Mouse (Mus musculus) hindbrain, embryonic 10.5 days (tissue): ENCODE results near the gene Celsr1. TPM values are rescaled to one million over a fixed set of nuclear protein-coding genes. Genes with fewer than 3 reads are reported as not detected.
A peak's percentile ranks its signal among the peaks of the same experiment; 100 is the strongest.
"Not testable (repeated sequence)": the region's sequence is repeated elsewhere in the genome, so short reads cannot be mapped to it uniquely, and the experiment has no call there.

Experiments
- DNase-seq: peaks from one replicate; pipeline ENCODE4 v3.0.0-alpha.2; 2017; ENCODE audit warnings: low spot score
- H3K27ac ChIP-seq: fragments of 300-500 bp; sonication (generic); 2 replicates; pipeline ENCODE4 v1.5.1; 2016; ENCODE audit warnings: mild to moderate bottlenecking, moderate library complexity
- H3K27me3 ChIP-seq: fragments of 300-500 bp; sonication (generic); 2 replicates; pipeline ENCODE4 v1.6.1; 2016; ENCODE audit warnings: mild to moderate bottlenecking; ENCODE audit not compliant: poor library complexity, insufficient read depth, severe bottlenecking
- H3K36me3 ChIP-seq: fragments of 300-500 bp; sonication (generic); 2 replicates; pipeline ENCODE4 v1.6.1; 2016; ENCODE audit warnings: mild to moderate bottlenecking, moderate library complexity
- H3K4me1 ChIP-seq: fragments of 300-500 bp; sonication (generic); replicated peaks from 2 replicates; pipeline ENCODE4 v1.6.1; 2016; ENCODE audit warnings: mild to moderate bottlenecking
- H3K4me3 ChIP-seq: fragments of 300-500 bp; sonication (generic); 2 replicates; pipeline ENCODE4 v1.5.1; 2016; ENCODE audit warnings: mild to moderate bottlenecking, moderate library complexity
- H3K9me3 ChIP-seq: fragments of 300-500 bp; sonication (generic); 2 replicates; pipeline ENCODE4 v1.6.1; 2016; ENCODE audit warnings: mild to moderate bottlenecking, moderate library complexity
- WGBS: fragments of 180-500 bp; shearing (Covaris S2); methylation state at CpG from one replicate; pipeline ENCODE4 v1.1.7; 2016; 5-methylcytosine and 5-hydroxymethylcytosine counted together
- polyA plus RNA-seq: library from polyadenylated mRNA; unstranded; fragments of >200 nt; fragmentation: Nextera tagmentation; extraction: Ambion mirVana; gene quantifications from 2 replicates; pipeline ENCODE4 v1.2.1, GENCODE M21; 2016

Gene Celsr1
- polyA plus RNA-seq, 1 experiment from 2014 or later: 3.4 TPM

- WGBS: 88% methylated on average over 12 of the region's 12 CpGs
- DNase-seq: no peak
- H3K4me1 ChIP-seq: peaks cover 50% of the 10 kb centered on the region
- peaks cover under 1% of the 10 kb centered on the region for H3K36me3 ChIP-seq
- no peak overlapping the region for H3K27ac ChIP-seq
- peaks cover 14% of the 10 kb centered on the region; the same call in 1 of the 2 replicates for H3K27me3 ChIP-seq
- no peaks in the 10 kb centered on the region for H3K9me3 ChIP-seq
- peak overlapping the region; percentile 85; the same call in 1 of the 2 replicates for H3K4me3 ChIP-seq
These were observed 27.0 kb upstream of the Celsr1 start for GRCm38 (mm10) chr15:86060581-86060980.

GRCm38 (mm10) chr15:86059835-86060380 is 26.3 kb upstream of the Celsr1 start:
- no peak for DNase-seq
- H3K4me3 ChIP-seq: peak overlapping the region; percentile 85
- H3K4me1 ChIP-seq: peaks cover 50% of the 10 kb centered on the region
- peak overlapping the region; percentile 97; the same call in 1 of the 2 replicates for H3K27ac ChIP-seq
- peaks cover 14% of the 10 kb centered on the region; the same call in 1 of the 2 replicates for H3K27me3 ChIP-seq
- H3K9me3 ChIP-seq: no peaks in the 10 kb centered on the region
- 77% methylated on average over 7 of the region's 7 CpGs for WGBS
- no peaks in the 10 kb centered on the region for H3K36me3 ChIP-seq

GRCm38 (mm10) chr15:86058931-86059834 is 25.6 kb upstream of the Celsr1 start:
- DNase-seq: peak; percentile 54
- WGBS: 3% methylated on average over 49 of the region's 49 CpGs

GRCm38 (mm10) chr15:86058394-86058915 is 24.9 kb upstream of the Celsr1 start:
- Histone ChIP-seq H3K4me1 (peaks cover 55% of the 10 kb centered on the region), H3K9me3 (no peaks in the 10 kb centered on the region), H3K4me3 (peak overlapping the region; percentile 85), H3K27ac (peak overlapping the region; percentile 97), H3K27me3 (peaks cover 14% of the 10 kb centered on the region; the same call in 1 of the 2 replicates), H3K36me3 (no peaks in the 10 kb centered on the region)
- DNase-seq: peak; percentile 78
- WGBS: under 1% methylated on average over 70 of the region's 70 CpGs

More at GRCm38 (mm10) chr15:86058931-86059834, 25.6 kb upstream of the Celsr1 start:
- H3K36me3 ChIP-seq: no peaks in the 10 kb centered on the region
- peak overlapping the region; percentile 85 for H3K4me3 ChIP-seq
- H3K27ac ChIP-seq: peak overlapping the region; percentile 97
- H3K27me3 ChIP-seq: peaks cover 14% of the 10 kb centered on the region; the same call in 1 of the 2 replicates
- peaks cover 51% of the 10 kb centered on the region for H3K4me1 ChIP-seq
- no peaks in the 10 kb centered on the region for H3K9me3 ChIP-seq

- DNase-seq: peak; percentile 30
- peak overlapping the region; percentile 97 for H3K27ac ChIP-seq
- 9% methylated on average over 7 of the region's 7 CpGs for WGBS
These were observed 24.3 kb upstream of the Celsr1 start for GRCm38 (mm10) chr15:86057908-86058307.

GRCm38 (mm10) chr15:86057413-86057812 is 23.8 kb upstream of the Celsr1 start, which contains the start of gene Gramd4:
TSS of gene Gramd4 (plus strand) at chr15:86057695.
- peak within 1 kb of the TSS; percentile 97 for H3K27ac ChIP-seq
- DNase-seq: no peak
- peaks cover 14% of the 10 kb centered on the region; the same call in 1 of the 2 replicates for H3K27me3 ChIP-seq
- H3K9me3 ChIP-seq: no peaks in the 10 kb centered on the region
- H3K4me3 ChIP-seq: peak within 1 kb of the TSS; percentile 85
- WGBS: 19% methylated on average over 6 of the region's 6 CpGs
- no peaks in the 10 kb centered on the region for H3K36me3 ChIP-seq
- peaks cover 55% of the 10 kb centered on the region for H3K4me1 ChIP-seq

More at GRCm38 (mm10) chr15:86057908-86058307, 24.3 kb upstream of the Celsr1 start:
- Histone ChIP-seq H3K27me3 (peaks cover 14% of the 10 kb centered on the region; the same call in 1 of the 2 replicates), H3K36me3 (no peaks in the 10 kb centered on the region), H3K9me3 (no peaks in the 10 kb centered on the region), H3K4me3 (peak overlapping the region; percentile 85), H3K4me1 (peaks cover 55% of the 10 kb centered on the region)

- 84% methylated on average over 5 of the region's 5 CpGs for WGBS
- no peak for DNase-seq
- no peak overlapping the region for H3K27ac ChIP-seq
- peaks cover 59% of the 10 kb centered on the region for H3K4me1 ChIP-seq
- H3K4me3 ChIP-seq: no peak overlapping the region
- H3K9me3 ChIP-seq: no peaks in the 10 kb centered on the region
- no peaks in the 10 kb centered on the region for H3K36me3 ChIP-seq
- H3K27me3 ChIP-seq: peaks cover 14% of the 10 kb centered on the region; the same call in 1 of the 2 replicates
These were observed 22.7 kb upstream of the Celsr1 start for GRCm38 (mm10) chr15:86056221-86056760.

- Histone ChIP-seq H3K4me1 (peaks cover 45% of the 10 kb centered on the region), H3K27me3 (peaks cover 14% of the 10 kb centered on the region; the same call in 1 of the 2 replicates)
- not testable (repeated sequence) for H3K9me3 ChIP-seq, H3K36me3 ChIP-seq, H3K27ac ChIP-seq, H3K4me3 ChIP-seq, DNase-seq
- WGBS: 73% methylated on average over 3 of the region's 3 CpGs
These were observed 21.3 kb upstream of the Celsr1 start for GRCm38 (mm10) chr15:86054861-86055260.

- no peak overlapping the region for H3K27ac ChIP-seq
- H3K36me3 ChIP-seq: no peaks in the 10 kb centered on the region
- WGBS: 35% methylated on average over 2 of the region's 2 CpGs
- H3K4me1 ChIP-seq: peaks cover 36% of the 10 kb centered on the region
- peak; percentile 85 for DNase-seq
- no peak overlapping the region for H3K4me3 ChIP-seq
- no peaks in the 10 kb centered on the region for H3K9me3 ChIP-seq
- H3K27me3 ChIP-seq: peaks cover 14% of the 10 kb centered on the region; the same call in 1 of the 2 replicates
These were observed 20.4 kb upstream of the Celsr1 start for GRCm38 (mm10) chr15:86053890-86054536.

GRCm38 (mm10) chr15:86051878-86052478 is 18.4 kb upstream of the Celsr1 start:
- DNase-seq: no peak
- H3K27me3 ChIP-seq: 0 out of 2 replicates have a peak, but pooled peaks cover 7% of the 10 kb centered on the region
- H3K4me3 ChIP-seq: no peak overlapping the region
- H3K36me3 ChIP-seq: no peaks in the 10 kb centered on the region
- WGBS: 61% methylated on average over 6 of the region's 6 CpGs
- no peaks in the 10 kb centered on the region for H3K9me3 ChIP-seq
- no peak overlapping the region for H3K27ac ChIP-seq
- H3K4me1 ChIP-seq: peaks cover 20% of the 10 kb centered on the region

- no peak overlapping the region for H3K27ac ChIP-seq
- WGBS: 89% methylated on average over 10 of the region's 10 CpGs
- peaks cover 18% of the 10 kb centered on the region for H3K4me1 ChIP-seq
- H3K9me3 ChIP-seq: no peaks in the 10 kb centered on the region
- no peak overlapping the region for H3K4me3 ChIP-seq
- no peaks in the 10 kb centered on the region for H3K36me3 ChIP-seq
- no peaks in the 10 kb centered on the region for H3K27me3 ChIP-seq
- DNase-seq: no peak
These were observed 17.6 kb upstream of the Celsr1 start for GRCm38 (mm10) chr15:86051152-86051551.
